Mouse (Mus musculus) limb, embryonic 14.5 days (tissue): Measurements from ENCODE around the gene Sdc4. TPM values are rescaled to one million over a fixed set of nuclear protein-coding genes. Genes with fewer than 3 reads are reported as not detected.
A peak's percentile ranks its signal among the peaks of the same experiment; 100 is the strongest.

Experiments
- ATAC-seq: fragments of 200-750 bp; cut with Nextera tagmentation; 2 replicates; pipeline ENCODE4 v1.8.0; 2017; ENCODE audit warnings: low read depth, moderate number of reproducible peaks, moderate TSS enrichment; ENCODE audit not compliant: low FRiP score
- DNase-seq: peaks from one replicate; pipeline ENCODE4 v3.0.0-alpha.2; 2015; ENCODE audit warnings: low spot score
- H3K27ac ChIP-seq: fragments of 300-500 bp; sonication (generic); replicated peaks from 2 replicates; pipeline ENCODE4 v1.5.1; 2014; ENCODE audit warnings: low read depth, mild to moderate bottlenecking, low read length, moderate library complexity, mixed read lengths
- H3K27me3 ChIP-seq: fragments of 300-500 bp; sonication (generic); 2 replicates; pipeline ENCODE4 v1.6.1; 2014; ENCODE audit warnings: low read length, mixed read lengths; ENCODE audit not compliant: control insufficient read depth, insufficient read depth
- H3K36me3 ChIP-seq: fragments of 300-500 bp; sonication (generic); 2 replicates; pipeline ENCODE4 v1.6.1; 2014; ENCODE audit warnings: mild to moderate bottlenecking, low read length, moderate library complexity, mixed read lengths; ENCODE audit not compliant: control insufficient read depth, insufficient read depth
- H3K4me1 ChIP-seq: fragments of 300-500 bp; sonication (generic); 2 replicates; pipeline ENCODE4 v1.6.1; 2014; ENCODE audit warnings: antibody characterized with exemption, low read length, mixed read lengths; ENCODE audit not compliant: control insufficient read depth, insufficient read depth
- H3K4me2 ChIP-seq: fragments of 300-500 bp; sonication (generic); replicated peaks from 2 replicates; pipeline ENCODE4 v1.6.1; 2014; ENCODE audit warnings: low read depth, mild to moderate bottlenecking, low read length, moderate library complexity; ENCODE audit not compliant: severe bottlenecking
- H3K4me3 ChIP-seq: fragments of 300-500 bp; sonication (generic); replicated peaks from 2 replicates; pipeline ENCODE4 v1.5.1; 2014; ENCODE audit warnings: low read length
- H3K9ac ChIP-seq: fragments of 300-500 bp; sonication (generic); 2 replicates; pipeline ENCODE4 v1.6.1; 2014; ENCODE audit warnings: mild to moderate bottlenecking, low read depth, low read length, moderate library complexity; ENCODE audit not compliant: severe bottlenecking
- H3K9me3 ChIP-seq: fragments of 300-500 bp; sonication (generic); 2 replicates; pipeline ENCODE4 v1.6.1; 2016; ENCODE audit warnings: low read length; ENCODE audit not compliant: control insufficient read depth
- POLR2A ChIP-seq: fragments of 200-500 bp; IDR thresholded peaks from 2 replicates; pipeline ENCODE4 v1.8.0; 2012; ENCODE audit warnings: inconsistent platforms, mild to moderate bottlenecking, moderate library complexity, borderline replicate concordance; ENCODE audit not compliant: insufficient read depth, insufficient read length; ENCODE audit errors: extremely low read depth
- WGBS: fragments of 180-500 bp; shearing (Covaris S2); extraction: QIAGEN DNeasy Blood & Tissue Kit; methylation state at CpG from one replicate; pipeline ENCODE4 v1.1.7; 2014; 5-methylcytosine and 5-hydroxymethylcytosine counted together
- polyA plus RNA-seq, 2 experiments: library from polyadenylated mRNA; depleted of rRNA in 1 of 2; stranded (reverse) in 1 of 2; unstranded in 1 of 2; fragments of >200 nt; fragmentation: Nextera tagmentation in 1 of 2; extraction: Ambion mirVana in 1 of 2; gene quantifications; 2 replicates each; pipeline versions ENCODE4 v1.2.1 to v1.2.3; 2012 to 2014

Gene Sdc4
- polyA plus RNA-seq (2012; rRNA removed) = 27.4 and 29.7 TPM in 2 replicates
- polyA plus RNA-seq (2014; fragmentation: Nextera tagmentation; extraction: Ambion mirVana) = 65.9 and 68.2 TPM in 2 replicates

DNA sequence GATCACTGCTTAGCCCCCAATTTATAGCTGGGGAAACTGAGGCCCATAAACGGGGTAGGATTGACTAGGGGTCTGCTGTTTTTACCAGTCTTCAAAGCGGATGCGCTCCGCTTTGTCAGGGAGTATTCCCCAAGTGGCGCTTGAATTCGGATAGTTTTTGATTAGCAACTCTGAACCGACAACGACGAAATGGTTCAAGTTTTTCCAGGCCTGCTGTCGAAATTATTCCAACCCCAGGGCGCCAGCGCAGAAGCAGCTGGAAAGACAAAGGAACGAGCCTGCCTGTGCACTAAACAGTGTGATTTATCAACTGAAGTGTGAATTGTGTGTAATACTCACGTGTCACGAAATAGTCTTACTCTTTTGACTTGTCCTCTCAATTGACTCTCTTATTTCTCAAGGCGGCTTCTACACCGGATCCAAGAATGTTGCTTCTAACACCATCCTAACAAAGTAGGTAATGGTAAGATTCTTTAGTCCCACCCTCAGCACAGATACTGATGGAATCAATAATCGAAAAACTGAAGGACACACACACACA lies at the start of gene Sdc4:
TSS of gene Sdc4 (minus strand) at position 428 of the 541 bp plus-strand sequence.
- no peak for TF ChIP-seq POLR2A
- 10% methylated on average over 18 of the region's 18 CpGs for WGBS
- Histone ChIP-seq H3K27ac (peak within 1 kb of the TSS; percentile 49), H3K36me3 (no peaks in the 10 kb centered on the region), H3K9me3 (no peaks in the 10 kb centered on the region), H3K4me3 (peak within 1 kb of the TSS; percentile 63), H3K9ac (peak within 1 kb of the TSS; percentile 79), H3K4me1 (peaks cover 35% of the 10 kb centered on the region), H3K27me3 (no peaks in the 10 kb centered on the region), H3K4me2 (peak within 1 kb of the TSS; percentile 90)
- ATAC-seq (peak; percentile 3; the same call in 1 of the 2 replicates), DNase-seq (peak; percentile 55)

DNA sequence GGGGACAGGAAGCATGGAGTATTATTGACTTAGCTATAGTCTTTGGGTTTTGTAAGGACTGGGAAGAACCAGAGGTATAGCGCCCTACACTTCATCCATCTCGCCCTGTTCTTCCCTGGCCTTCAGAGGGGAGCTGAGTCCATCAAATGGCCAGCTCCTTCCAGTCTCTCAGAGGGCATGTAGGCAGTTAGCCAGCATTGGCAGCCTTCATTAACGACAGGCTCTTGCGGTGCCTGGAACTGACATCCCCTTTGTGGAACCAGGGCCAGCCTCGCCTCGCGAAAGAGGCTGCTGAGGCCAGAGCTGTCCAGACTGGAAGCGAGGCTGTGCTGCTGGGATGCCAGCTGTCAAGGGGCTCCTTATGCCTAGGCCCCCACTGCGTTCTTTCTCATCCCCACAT lies 44.1 kb upstream of the Sdc4 start:
- ATAC-seq (no peak), DNase-seq (no peak)
- Histone ChIP-seq H3K9ac (no peak overlapping the region), H3K9me3 (no peaks in the 10 kb centered on the region), H3K27me3 (peaks cover 26% of the 10 kb centered on the region), H3K4me1 (0 out of 2 replicates have a peak, but pooled peaks cover 5% of the 10 kb centered on the region), H3K36me3 (no peaks in the 10 kb centered on the region), H3K27ac (no peak overlapping the region), H3K4me2 (no peak overlapping the region), H3K4me3 (no peak overlapping the region)
- 61% methylated on average over 9 of the region's 9 CpGs for WGBS
- TF ChIP-seq POLR2A = no peak

- Histone ChIP-seq H3K27me3 (peaks cover 26% of the 10 kb centered on the region), H3K9ac (peak overlapping the region; percentile 66), H3K27ac (no peak overlapping the region), H3K36me3 (no peaks in the 10 kb centered on the region), H3K4me1 (0 out of 2 replicates have a peak, but pooled peaks cover 5% of the 10 kb centered on the region), H3K4me2 (peak overlapping the region; percentile 100), H3K9me3 (no peaks in the 10 kb centered on the region), H3K4me3 (peak overlapping the region; percentile 71)
- 9% methylated on average over 10 of the region's 11 CpGs for WGBS
- ATAC-seq (no peak; the same call in 1 of the 2 replicates), DNase-seq (no peak)
- no peak for TF ChIP-seq POLR2A
Measured at GRCm38 (mm10) chr2:164487115-164487527, 43.4 kb upstream of the Sdc4 start.

GRCm38 (mm10) chr2:164486258-164487114 lies 42.8 kb upstream of the Sdc4 start:
- H3K9ac ChIP-seq = peak overlapping the region; percentile 66
- DNase-seq = no peak
- H3K4me2 ChIP-seq = peak overlapping the region; percentile 100
- H3K36me3 ChIP-seq = no peaks in the 10 kb centered on the region
- TF ChIP-seq POLR2A = no peak
- peaks cover 26% of the 10 kb centered on the region for H3K27me3 ChIP-seq
- peak overlapping the region; percentile 71 for H3K4me3 ChIP-seq
- no peak overlapping the region for H3K27ac ChIP-seq
- H3K9me3 ChIP-seq = no peaks in the 10 kb centered on the region
- ATAC-seq = peak; percentile 19; the same call in 1 of the 2 replicates
- 0 out of 2 replicates have a peak, but pooled peaks cover 5% of the 10 kb centered on the region for H3K4me1 ChIP-seq
- WGBS = 0% methylated on average over 41 of the region's 90 CpGs

GRCm38 (mm10) chr2:164485681-164486257 lies 42.1 kb upstream of the Sdc4 start, which contains the start of gene Dbndd2:
Dbndd2 (plus strand) TSS chr2:164486106.
- Histone ChIP-seq H3K27me3 (peaks cover 26% of the 10 kb centered on the region), H3K9ac (peak within 1 kb of the TSS; percentile 66), H3K27ac (no peak within 1 kb of the TSS), H3K9me3 (no peaks in the 10 kb centered on the region), H3K4me3 (peak within 1 kb of the TSS; percentile 71), H3K4me2 (peak within 1 kb of the TSS; percentile 100), H3K36me3 (no peaks in the 10 kb centered on the region), H3K4me1 (0 out of 2 replicates have a peak, but pooled peaks cover 5% of the 10 kb centered on the region)
- WGBS = under 1% methylated on average over 26 of the region's 26 CpGs
- DNase-seq (no peak), ATAC-seq (peak; percentile 27)
- TF ChIP-seq POLR2A = no peak
